Mouse (Mus musculus) spleen, adult 2 months (tissue): ENCODE measurements around the gene Hfe. TPM values are rescaled to one million over a fixed set of nuclear protein-coding genes. Genes with fewer than 3 reads are reported as not detected.

Experiments used
- DNase-seq, 2 experiments: peaks; one replicate each; pipeline versions ENCODE4 v3.0.0 to v3.0.0-alpha.2; 2012 to 2021; ENCODE audit warnings: low spot score in 2 of 2, low read depth in 1 of 2
- H3K27ac ChIP-seq: fragments of 200-500 bp; 2 replicates; pipeline ENCODE4 v1.5.1; 2012; ENCODE audit warnings: low read length, inconsistent platforms; ENCODE audit not compliant: insufficient read depth
- H3K27me3 ChIP-seq: fragments of 200-500 bp; 2 replicates; pipeline ENCODE4 v1.6.1; 2012; ENCODE audit warnings: mild to moderate bottlenecking, moderate library complexity, low read length, inconsistent platforms; ENCODE audit not compliant: control insufficient read depth, insufficient read depth
- H3K36me3 ChIP-seq: fragments of 200-500 bp; 2 replicates; pipeline ENCODE4 v1.6.1; 2012; ENCODE audit warnings: mild to moderate bottlenecking, low read length, inconsistent platforms; ENCODE audit not compliant: control insufficient read depth, insufficient read depth
- H3K4me1 ChIP-seq: fragments of 200-500 bp; 2 replicates; pipeline ENCODE4 v1.6.1; 2011; ENCODE audit warnings: inconsistent platforms; ENCODE audit not compliant: control insufficient read depth, insufficient read depth, insufficient read length
- H3K4me3 ChIP-seq: fragments of 200-500 bp; 2 replicates; pipeline ENCODE4 v1.5.1; 2011; ENCODE audit warnings: mild to moderate bottlenecking, inconsistent platforms; ENCODE audit not compliant: insufficient read depth, insufficient read length; ENCODE audit errors: extremely low read depth
- CTCF ChIP-seq: fragments of 200-500 bp; IDR thresholded peaks from 2 replicates; pipeline ENCODE4 v1.5.1; 2011; ENCODE audit warnings: mild to moderate bottlenecking, inconsistent platforms; ENCODE audit not compliant: insufficient read depth, insufficient read length, insufficient replicate concordance; ENCODE audit errors: extremely low read depth
- POLR2A ChIP-seq: fragments of 200-500 bp; IDR thresholded peaks from 2 replicates; pipeline ENCODE4 v1.6.1; 2011; ENCODE audit warnings: low read depth, low read length, inconsistent platforms
- WGBS: fragments of 180-500 bp; shearing (Covaris S2); methylation state at CpG from one replicate; pipeline ENCODE4 v1.1.7; 2018; 5-methylcytosine and 5-hydroxymethylcytosine counted together
- polyA plus RNA-seq: library from polyadenylated mRNA; depleted of rRNA; stranded (reverse); fragments of >200 nt; gene quantifications from 2 replicates; pipeline ENCODE4 v1.2.3, GENCODE M21; 2012; rRNA removed

The Hfe gene
- polyA plus RNA-seq, 1 experiment: 26.1 TPM

- Histone ChIP-seq H3K36me3 (no peaks in the 10 kb centered on the region), H3K27ac (peak overlapping the region; percentile 5), H3K4me1 (peaks cover 4% of the 10 kb centered on the region), H3K4me3 (peak overlapping the region; percentile 8; the same call in 1 of the 2 replicates), H3K27me3 (no peaks in the 10 kb centered on the region)
- no peak for DNase-seq
- 54% methylated on average over 1 of the region's 1 CpGs for WGBS
- TF ChIP-seq POLR2A (no peak), CTCF (no peak)
These were observed 28.1 kb downstream of the Hfe start for GRCm38 (mm10) chr13:23682623-23682946.

- Histone ChIP-seq H3K4me3 (no peak overlapping the region), H3K4me1 (peaks cover 4% of the 10 kb centered on the region), H3K27me3 (no peaks in the 10 kb centered on the region), H3K27ac (no peak overlapping the region), H3K36me3 (no peaks in the 10 kb centered on the region)
- no peak for DNase-seq
- TF ChIP-seq CTCF: no peak
- no peak for TF ChIP-seq POLR2A
- 90% methylated on average over 6 of the region's 6 CpGs for WGBS
These were observed 28.6 kb downstream of the Hfe start for GRCm38 (mm10) chr13:23681990-23682582.

DNA sequence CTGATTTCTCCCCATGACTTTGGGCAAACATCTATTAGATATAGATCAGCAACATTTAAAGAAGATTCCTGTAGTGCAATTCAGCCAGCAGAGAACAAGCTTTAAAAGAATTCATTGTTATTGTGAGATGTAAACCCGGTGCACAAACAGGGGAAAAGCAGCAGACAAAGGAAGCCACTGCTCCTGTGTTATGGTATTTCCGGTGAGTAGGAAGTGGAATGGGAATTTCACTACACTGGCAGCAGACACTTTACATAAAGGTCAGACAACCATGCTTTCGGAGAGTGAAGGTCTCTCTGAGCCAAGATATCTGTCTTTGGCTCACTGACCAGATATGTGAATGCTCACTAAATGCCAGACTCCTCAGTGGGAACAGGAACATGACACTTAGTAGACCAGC lies 48.1 kb downstream of the Hfe start:
- WGBS: 64% methylated on average over 3 of the region's 3 CpGs
- no peak for DNase-seq
- H3K4me3 ChIP-seq: no peak overlapping the region
- H3K4me1 ChIP-seq: no peaks in the 10 kb centered on the region
- H3K27ac ChIP-seq: no peak overlapping the region
- no peaks in the 10 kb centered on the region for H3K36me3 ChIP-seq
- no peak for TF ChIP-seq CTCF
- TF ChIP-seq POLR2A: no peak
- no peaks in the 10 kb centered on the region for H3K27me3 ChIP-seq

- Histone ChIP-seq H3K27ac (no peak overlapping the region), H3K4me3 (no peak overlapping the region), H3K27me3 (no peaks in the 10 kb centered on the region), H3K4me1 (no peaks in the 10 kb centered on the region), H3K36me3 (no peaks in the 10 kb centered on the region)
- DNase-seq: no peak
- no peak for TF ChIP-seq POLR2A
- TF ChIP-seq CTCF: no peak
- 55% methylated on average over 6 of the region's 6 CpGs for WGBS
These were observed 50.9 kb downstream of the Hfe start for GRCm38 (mm10) chr13:23659636-23660366.

Other genes with a start within 250 kb of the Hfe start
- gene Btn1a1, start 245.0 kb downstream of the Hfe start, polyA plus RNA-seq: 0.19 and 0.56 TPM in 2 replicates
- gene Btn2a2, start 222.0 kb downstream of the Hfe start, polyA plus RNA-seq: 0.04 TPM in 1 of 2 replicates, not detected in the other
- 26.5 and 53.6 TPM in 2 replicates for gene Hist1h4h, start 179.8 kb downstream of the Hfe start, polyA plus RNA-seq
- 733 and 772 TPM in 2 replicates for gene Hist1h2af, start 176.9 kb downstream of the Hfe start, polyA plus RNA-seq
- gene Hist1h3g, start 175.4 kb downstream of the Hfe start, polyA plus RNA-seq: 34.4 and 52.1 TPM in 2 replicates
- gene Hist1h2bh, start 167.5 kb downstream of the Hfe start, polyA plus RNA-seq: 4.9 and 8.4 TPM in 2 replicates
- gene Hist1h3f, start 166.8 kb downstream of the Hfe start, polyA plus RNA-seq: 10.2 and 16.1 TPM in 2 replicates
- 24.8 and 33.8 TPM in 2 replicates for gene Hist1h4f, start 159.2 kb downstream of the Hfe start, polyA plus RNA-seq
- 0.30 and 0.39 TPM in 2 replicates for gene Hist1h1d, start 157.6 kb downstream of the Hfe start, polyA plus RNA-seq
- gene Hist1h3e, start 148.5 kb downstream of the Hfe start, polyA plus RNA-seq: 36.8 and 50.5 TPM in 2 replicates
- gene Hist1h2ae, start 139.6 kb downstream of the Hfe start, polyA plus RNA-seq: 15.5 and 23.4 TPM in 2 replicates
- 57.5 and 66.9 TPM in 2 replicates for gene Hist1h2bg, start 139.5 kb downstream of the Hfe start, polyA plus RNA-seq
- 26.2 and 28.3 TPM in 2 replicates for gene Hist1h2bf, start 136.7 kb downstream of the Hfe start, polyA plus RNA-seq
- 12.2 and 23.2 TPM in 2 replicates for gene Hist1h2ad, start 136.5 kb downstream of the Hfe start, polyA plus RNA-seq
- 20.9 and 27.9 TPM in 2 replicates for gene Hist1h3d, start 135.1 kb downstream of the Hfe start, polyA plus RNA-seq
- gene Hist1h4d, start 129.3 kb downstream of the Hfe start, polyA plus RNA-seq: 19.1 and 20.9 TPM in 2 replicates
- gene Hist1h2be, start 89.7 kb downstream of the Hfe start, polyA plus RNA-seq: 2.8 and 3.8 TPM in 2 replicates
- 2.9 and 3.7 TPM in 2 replicates for gene Hist1h1e, start 88.3 kb downstream of the Hfe start, polyA plus RNA-seq
- gene Hist1h2ac, start 26.9 kb downstream of the Hfe start, polyA plus RNA-seq: 1.2 and 2.0 TPM in 2 replicates
- 41.8 and 44.4 TPM in 2 replicates for gene Hist1h2bc, start 26.7 kb downstream of the Hfe start, polyA plus RNA-seq
- gene Hist1h1t, start 15.0 kb downstream of the Hfe start, polyA plus RNA-seq: not detected in 2 replicates
- 20.0 and 33.6 TPM in 2 replicates for gene Hist1h4c, start 12.4 kb downstream of the Hfe start, polyA plus RNA-seq
- 20.9 and 25.5 TPM in 2 replicates for gene Hist1h1c, start 28.0 kb upstream of the Hfe start, polyA plus RNA-seq
- 35.9 and 50.3 TPM in 2 replicates for gene Hist1h3c, start 34.7 kb upstream of the Hfe start, polyA plus RNA-seq
- gene Hist1h2bb, start 35.9 kb upstream of the Hfe start, polyA plus RNA-seq: 23.7 and 32.9 TPM in 2 replicates
- gene Hist1h2ab, start 40.3 kb upstream of the Hfe start, polyA plus RNA-seq: 28.4 and 40.3 TPM in 2 replicates
- 54.9 and 68.9 TPM in 2 replicates for gene Hist1h3b, start 41.4 kb upstream of the Hfe start, polyA plus RNA-seq
- 19.0 and 27.4 TPM in 2 replicates for gene Hist1h4b, start 46.2 kb upstream of the Hfe start, polyA plus RNA-seq
- gene Hist1h4a, start 50.4 kb upstream of the Hfe start, polyA plus RNA-seq: 16.1 and 29.5 TPM in 2 replicates
- 38.4 and 54.1 TPM in 2 replicates for gene Hist1h3a, start 51.5 kb upstream of the Hfe start, polyA plus RNA-seq
- 1.3 and 1.5 TPM in 2 replicates for gene Hist1h1a, start 52.8 kb upstream of the Hfe start, polyA plus RNA-seq
- not detected in 2 replicates for gene Trim38, start 59.1 kb upstream of the Hfe start, polyA plus RNA-seq
- not detected in 2 replicates for gene Slc17a2, start 96.1 kb upstream of the Hfe start, polyA plus RNA-seq
- 0.06 TPM in 1 of 2 replicates, not detected in the other for gene Slc17a3, start 128.6 kb upstream of the Hfe start, polyA plus RNA-seq
- gene Slc17a1, start 156.9 kb upstream of the Hfe start, polyA plus RNA-seq: 0.11 TPM in 1 of 2 replicates, not detected in the other
- gene Slc17a4, start 204.2 kb upstream of the Hfe start, polyA plus RNA-seq: 0.07 and 0.13 TPM in 2 replicates
- not detected in 2 replicates for gene Hist1h2ba, start 223.3 kb upstream of the Hfe start, polyA plus RNA-seq
- gene Hist1h2aa, start 223.6 kb upstream of the Hfe start, polyA plus RNA-seq: not detected in 2 replicates